Mouse (Mus musculus) G1E (cell line): Measurements from ENCODE around the gene Plcb1.

Experiments
- CTCF ChIP-seq: IDR thresholded peaks from 2 replicates; pipeline ENCODE4 v1.5.1; 2012; ENCODE audit warnings: low read depth, low read length, inconsistent platforms, mixed read lengths
- GATA1 ChIP-seq: IDR thresholded peaks from 2 replicates; pipeline ENCODE4 v1.6.1; 2012; ENCODE audit warnings: borderline replicate concordance, low read length, inconsistent platforms, mixed read lengths
- POLR2AphosphoS5 ChIP-seq: IDR thresholded peaks from 2 replicates; pipeline ENCODE4 v1.6.1; 2012; ENCODE audit warnings: low read depth, low read length, inconsistent platforms; ENCODE audit not compliant: insufficient replicate concordance
- TAL1 ChIP-seq: conservative IDR thresholded peaks from 2 replicates; pipeline ENCODE4 v1.6.1; 2012; ENCODE audit warnings: low read depth, low read length, inconsistent platforms, mixed read lengths

DNA sequence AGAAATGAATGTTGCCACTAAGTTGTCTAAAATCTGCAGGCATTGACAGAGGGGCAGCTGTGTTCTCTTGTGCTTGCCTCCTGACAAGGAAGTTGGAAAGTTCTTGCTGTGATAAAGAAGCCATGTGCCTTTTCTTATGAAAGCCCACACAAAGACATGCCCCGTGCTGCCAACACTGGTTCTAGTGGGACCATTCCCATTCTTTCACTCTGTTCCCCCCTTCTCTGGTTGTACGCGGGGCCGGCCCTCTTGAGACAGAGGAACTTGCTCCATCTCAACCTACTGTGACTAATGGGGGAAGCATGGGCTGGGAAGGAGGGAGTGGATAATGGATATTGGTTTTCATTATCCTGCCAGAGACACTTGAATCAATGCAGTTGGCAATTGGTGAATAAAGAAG lies 315.4 kb downstream of the Plcb1 start:
- TF ChIP-seq CTCF: no peak
- no peak for TF ChIP-seq TAL1
- no peak for TF ChIP-seq POLR2AphosphoS5
- no peak for TF ChIP-seq GATA1
